Mouse (Mus musculus) liver, embryonic 11.5 days (tissue): ENCODE data around the gene Klf1. TPM values are rescaled to one million over a fixed set of nuclear protein-coding genes. Genes with fewer than 3 reads are reported as not detected.
A peak's percentile ranks its signal among the peaks of the same experiment; 100 is the strongest.

ENCODE experiments used
- ATAC-seq: fragments of 200-750 bp; cut with Nextera tagmentation; replicated peaks from 2 replicates; pipeline ENCODE4 v1.8.0; 2017; ENCODE audit warnings: moderate number of reproducible peaks, mild to moderate bottlenecking, moderate TSS enrichment, moderate library complexity; ENCODE audit not compliant: low FRiP score
- DNase-seq: peaks from one replicate; pipeline ENCODE4 v3.0.0-alpha.2; 2017; ENCODE audit warnings: low spot score
- H3K27ac ChIP-seq: fragments of 300-500 bp; sonication (generic); 2 replicates; pipeline ENCODE4 v1.5.1; 2014; ENCODE audit warnings: mild to moderate bottlenecking, low read depth, low read length, control low read depth
- H3K27me3 ChIP-seq: fragments of 300-500 bp; sonication (generic); replicated peaks from 2 replicates; pipeline ENCODE4 v1.6.1; 2014; ENCODE audit warnings: low read length, mixed read lengths; ENCODE audit not compliant: control insufficient read depth, insufficient read depth
- H3K36me3 ChIP-seq: fragments of 300-500 bp; sonication (generic); 2 replicates; pipeline ENCODE4 v1.6.1; 2014; ENCODE audit warnings: mild to moderate bottlenecking, low read length, moderate library complexity, mixed read lengths; ENCODE audit not compliant: control insufficient read depth, insufficient read depth
- H3K4me1 ChIP-seq: fragments of 300-500 bp; sonication (generic); replicated peaks from 2 replicates; pipeline ENCODE4 v1.6.1; 2014; ENCODE audit warnings: low read length, mixed read lengths; ENCODE audit not compliant: control insufficient read depth, insufficient read depth
- H3K4me2 ChIP-seq: fragments of 300-500 bp; sonication (generic); 2 replicates; pipeline ENCODE4 v1.6.1; 2014; ENCODE audit warnings: mild to moderate bottlenecking, control low read depth, moderate library complexity
- H3K4me3 ChIP-seq: fragments of 300-500 bp; sonication (generic); 2 replicates; pipeline ENCODE4 v1.5.1; 2014; ENCODE audit warnings: low read depth, low read length, control low read depth
- H3K9ac ChIP-seq: fragments of 300-500 bp; sonication (generic); 2 replicates; pipeline ENCODE4 v1.6.1; 2014; ENCODE audit warnings: low read depth, low read length, control low read depth
- H3K9me3 ChIP-seq: fragments of 300-500 bp; sonication (generic); 2 replicates; pipeline ENCODE4 v1.6.1; 2016; ENCODE audit warnings: low read length, inconsistent platforms, mixed read lengths; ENCODE audit not compliant: control insufficient read depth
- WGBS: fragments of 180-500 bp; shearing (Covaris S2); extraction: QIAGEN DNeasy Blood & Tissue Kit; methylation state at CpG from one replicate; pipeline ENCODE4 v1.1.7; 2014; 5-methylcytosine and 5-hydroxymethylcytosine counted together
- polyA plus RNA-seq: library from polyadenylated mRNA; unstranded; fragments of >200 nt; fragmentation: Nextera tagmentation; extraction: Ambion mirVana; gene quantifications from 2 replicates; pipeline ENCODE4 v1.2.1, GENCODE M21; 2014

Gene Klf1
- polyA plus RNA-seq, 1 experiment from 2014 or later: 458 TPM

GRCm38 (mm10) chr8:84944478-84945160 is 42.9 kb downstream of the Klf1 start:
- no peaks in the 10 kb centered on the region for H3K9me3 ChIP-seq
- 4% methylated on average over 26 of the region's 26 CpGs for WGBS
- peaks cover 58% of the 10 kb centered on the region for H3K27me3 ChIP-seq
- H3K27ac ChIP-seq: no peak overlapping the region
- ATAC-seq (peak; percentile 84), DNase-seq (peak; percentile 72)
- no peaks in the 10 kb centered on the region for H3K36me3 ChIP-seq
- peaks cover 13% of the 10 kb centered on the region for H3K4me1 ChIP-seq
- no peak overlapping the region for H3K9ac ChIP-seq
- peak overlapping the region; percentile 30 for H3K4me2 ChIP-seq
- peak overlapping the region; percentile 18; the same call in 1 of the 2 replicates for H3K4me3 ChIP-seq

- ATAC-seq (peak; percentile 17; the same call in 1 of the 2 replicates), DNase-seq (no peak)
- WGBS: 11% methylated on average over 11 of the region's 11 CpGs
- no peak overlapping the region for H3K9ac ChIP-seq
- H3K9me3 ChIP-seq: no peaks in the 10 kb centered on the region
- peaks cover 64% of the 10 kb centered on the region for H3K27me3 ChIP-seq
- peak overlapping the region; percentile 30; the same call in 1 of the 2 replicates for H3K4me2 ChIP-seq
- peak overlapping the region; percentile 47; the same call in 1 of the 2 replicates for H3K4me3 ChIP-seq
- H3K36me3 ChIP-seq: no peaks in the 10 kb centered on the region
- no peak overlapping the region for H3K27ac ChIP-seq
- H3K4me1 ChIP-seq: peaks cover 13% of the 10 kb centered on the region
These were observed 43.5 kb downstream of the Klf1 start for GRCm38 (mm10) chr8:84945235-84945632.

- Histone ChIP-seq H3K27ac (no peak overlapping the region), H3K9ac (no peak overlapping the region), H3K27me3 (peaks cover 70% of the 10 kb centered on the region), H3K4me1 (peaks cover 13% of the 10 kb centered on the region), H3K4me3 (peak overlapping the region; percentile 47), H3K4me2 (peak overlapping the region; percentile 70), H3K9me3 (no peaks in the 10 kb centered on the region), H3K36me3 (no peaks in the 10 kb centered on the region)
- WGBS: 2% methylated on average over 62 of the region's 67 CpGs
- 0 out of 2 replicates have a peak, but pooled peaks have one; percentile 5 for ATAC-seq
- no peak for DNase-seq
These were observed 44.2 kb downstream of the Klf1 start for GRCm38 (mm10) chr8:84945633-84946527.

GRCm38 (mm10) chr8:84946528-84947240 is 45.0 kb downstream of the Klf1 start, which contains the start of gene Rtbdn:
TSS of gene Rtbdn (plus strand) at chr8:84946991.
- ATAC-seq: no peak
- WGBS: 11% methylated on average over 17 of the region's 17 CpGs

GRCm38 (mm10) chr8:84947241-84947545 is 45.5 kb downstream of the Klf1 start:
- Histone ChIP-seq H3K4me2 (no peak overlapping the region), H3K4me1 (peaks cover 13% of the 10 kb centered on the region), H3K9ac (no peak overlapping the region), H3K36me3 (no peaks in the 10 kb centered on the region), H3K27ac (no peak overlapping the region), H3K27me3 (peaks cover 78% of the 10 kb centered on the region), H3K4me3 (no peak overlapping the region), H3K9me3 (no peaks in the 10 kb centered on the region)
- ATAC-seq: no peak
- peak; percentile 74 for DNase-seq
- 12% methylated on average over 9 of the region's 9 CpGs for WGBS

More at GRCm38 (mm10) chr8:84946528-84947240, 45.0 kb downstream of the Klf1 start, which contains the start of gene Rtbdn:
- Histone ChIP-seq H3K4me1 (peaks cover 13% of the 10 kb centered on the region), H3K4me3 (peak within 1 kb of the TSS; percentile 47), H3K4me2 (peak within 1 kb of the TSS; percentile 70), H3K36me3 (no peaks in the 10 kb centered on the region), H3K27ac (no peak within 1 kb of the TSS), H3K9ac (no peak within 1 kb of the TSS), H3K9me3 (no peaks in the 10 kb centered on the region), H3K27me3 (peaks cover 74% of the 10 kb centered on the region)
- DNase-seq: no peak

GRCm38 (mm10) chr8:84949753-84950152 is 48.0 kb downstream of the Klf1 start:
- no peaks in the 10 kb centered on the region for H3K36me3 ChIP-seq
- H3K4me2 ChIP-seq: no peak overlapping the region
- H3K9me3 ChIP-seq: no peaks in the 10 kb centered on the region
- DNase-seq (no peak), ATAC-seq (no peak)
- H3K27ac ChIP-seq: no peak overlapping the region
- no peak overlapping the region for H3K9ac ChIP-seq
- peaks cover 9% of the 10 kb centered on the region for H3K4me1 ChIP-seq
- H3K4me3 ChIP-seq: no peak overlapping the region
- H3K27me3 ChIP-seq: peaks cover 71% of the 10 kb centered on the region
- 16% methylated on average over 12 of the region's 12 CpGs for WGBS

GRCm38 (mm10) chr8:84952612-84953255 is 51.0 kb downstream of the Klf1 start:
- Histone ChIP-seq H3K9ac (no peak overlapping the region), H3K4me2 (peak overlapping the region; percentile 42), H3K36me3 (no peaks in the 10 kb centered on the region; the same call in 1 of the 2 replicates), H3K27me3 (peaks cover 44% of the 10 kb centered on the region), H3K27ac (no peak overlapping the region), H3K9me3 (no peaks in the 10 kb centered on the region), H3K4me3 (no peak overlapping the region), H3K4me1 (peaks cover 3% of the 10 kb centered on the region; the same call in 1 of the 2 replicates)
- ATAC-seq (no peak; the same call in 1 of the 2 replicates), DNase-seq (no peak)
- WGBS: 7% methylated on average over 18 of the region's 18 CpGs
